In the genomic region with DNA sequence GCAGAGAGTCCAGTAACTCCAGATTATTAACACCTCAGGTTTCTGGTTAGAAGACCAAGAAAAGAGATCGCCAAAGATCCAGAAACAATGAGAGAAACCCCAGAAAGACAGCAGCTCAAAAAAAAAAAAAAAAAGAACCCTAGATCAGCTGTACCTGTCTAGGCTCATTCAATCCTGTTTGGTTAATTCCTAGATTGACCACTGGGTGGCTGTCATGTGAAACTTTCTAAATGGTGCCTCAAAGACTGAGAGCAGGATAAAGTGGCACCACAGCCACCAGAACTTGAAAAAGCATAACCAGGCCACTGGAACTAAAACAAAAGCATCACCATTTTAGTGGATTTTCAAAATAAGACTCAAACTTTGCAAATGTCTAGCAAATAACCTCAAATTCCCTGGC, we compare ENCODE assay signal across 8 mouse cellular contexts.
A peak's percentile ranks its signal among the peaks of the same experiment; 100 is the strongest.
DNase-seq lines count a peak whose midpoint lies in the region; ATAC-seq and TF ChIP-seq lines count a peak whose summit lies in the region.
"Had no signal": no experiment of that assay in that cellular context is flagged by ENCODE, and none has a peak within 500 bp of the region (broad histone marks: within the 10 kb centered on the region; RNA-seq: fewer than 3 reads in every experiment).

No protein-coding gene starts in this region.

- WGBS in midbrain, embryonic 11.5 days, result 24% methylated on average over 1 of the region's 1 CpGs
- 25% methylated on average over 1 of the region's 1 CpGs for WGBS in midbrain, embryonic 15.5 days
- 23% methylated on average over 1 of the region's 1 CpGs for WGBS in limb, embryonic 14.5 days

- no peaks in the 10 kb centered on the region for H3K36me3 ChIP-seq in midbrain, embryonic 11.5 days (ENCODE audit: control insufficient read depth, insufficient read depth, low read length)
- no peaks in the 10 kb centered on the region for H3K36me3 ChIP-seq in midbrain, embryonic 15.5 days (replicated peaks)
- H3K36me3 ChIP-seq in limb, embryonic 14.5 days (ENCODE audit: control insufficient read depth, insufficient read depth, low read length), result no peaks in the 10 kb centered on the region
- H3K36me3 ChIP-seq: heart, embryonic 13.5 days had no signal

- TF ChIP-seq POLR2A in limb, embryonic 14.5 days (IDR thresholded peaks at IDR 0.05; ENCODE audit: borderline replicate concordance, extremely low read depth, insufficient read depth, insufficient read length), result no peak

- DNase-seq in midbrain, embryonic 11.5 days (ENCODE audit: low spot score, missing footprints), result peak; percentile 93
- DNase-seq in WW6 (ENCODE audit: low read depth, low spot score), result peak; percentile 22
- peak; percentile 32 to 68 for DNase-seq in cerebellum, postnatal 25 days
- peak; percentile 75 for DNase-seq in induced T-regulatory cell, adult 2 months (ENCODE audit: low read depth)
- peak; percentile 61 for DNase-seq in limb, embryonic 14.5 days (ENCODE audit: low spot score)
- DNase-seq in telencephalon, adult 2 months (ENCODE audit: low read depth, low spot score), result peak; percentile 38

- H3K4me1 ChIP-seq in midbrain, embryonic 11.5 days (ENCODE audit: control insufficient read depth, insufficient read depth, low read length), result no peaks in the 10 kb centered on the region
- no peaks in the 10 kb centered on the region for H3K4me1 ChIP-seq in midbrain, embryonic 15.5 days
- H3K4me1 ChIP-seq in limb, embryonic 14.5 days (ENCODE audit: control insufficient read depth, insufficient read depth, low read length), result no peaks in the 10 kb centered on the region
- H3K4me1 ChIP-seq: heart, embryonic 13.5 days had no signal

- no peak overlapping the region for H3K9ac ChIP-seq in midbrain, embryonic 11.5 days (ENCODE audit: low read length)
- no peak overlapping the region for H3K9ac ChIP-seq in midbrain, embryonic 15.5 days
- H3K9ac ChIP-seq in limb, embryonic 14.5 days (ENCODE audit: low read depth, low read length, severe bottlenecking), result no peak overlapping the region
- H3K9ac ChIP-seq: heart, embryonic 13.5 days had no signal

- H3K27me3 ChIP-seq in midbrain, embryonic 11.5 days (ENCODE audit: control insufficient read depth, insufficient read depth, low read length), result no peaks in the 10 kb centered on the region
- H3K27me3 ChIP-seq in midbrain, embryonic 15.5 days (replicated peaks), result no peaks in the 10 kb centered on the region
- H3K27me3 ChIP-seq in limb, embryonic 14.5 days (ENCODE audit: control insufficient read depth, insufficient read depth, low read length), result no peaks in the 10 kb centered on the region

- no peak for ATAC-seq in midbrain, embryonic 11.5 days (ENCODE audit: low FRiP score)
- no peak for ATAC-seq in midbrain, embryonic 15.5 days (replicated peaks)
- ATAC-seq in limb, embryonic 14.5 days (ENCODE audit: low FRiP score, low read depth), result no peak

- no peaks in the 10 kb centered on the region for H3K9me3 ChIP-seq in midbrain, embryonic 11.5 days (ENCODE audit: control insufficient read depth, low read length)
- H3K9me3 ChIP-seq in midbrain, embryonic 15.5 days, result no peaks in the 10 kb centered on the region
- no peaks in the 10 kb centered on the region for H3K9me3 ChIP-seq in limb, embryonic 14.5 days (ENCODE audit: control insufficient read depth, low read length)

- no peak overlapping the region for H3K4me2 ChIP-seq in midbrain, embryonic 11.5 days
- no peak overlapping the region for H3K4me2 ChIP-seq in midbrain, embryonic 15.5 days
- no peak overlapping the region for H3K4me2 ChIP-seq in limb, embryonic 14.5 days (replicated peaks; ENCODE audit: low read depth, low read length, severe bottlenecking)
- H3K4me2 ChIP-seq: heart, embryonic 13.5 days had no signal

- no peak overlapping the region for H3K27ac ChIP-seq in midbrain, embryonic 11.5 days (ENCODE audit: low read depth, low read length)
- H3K27ac ChIP-seq in midbrain, embryonic 15.5 days, result no peak overlapping the region
- no peak overlapping the region for H3K27ac ChIP-seq in limb, embryonic 14.5 days (replicated peaks; ENCODE audit: low read depth, low read length)
- H3K27ac ChIP-seq: heart, embryonic 13.5 days had no signal

- no peak overlapping the region for H3K4me3 ChIP-seq in midbrain, embryonic 11.5 days (ENCODE audit: low read depth, low read length)
- no peak overlapping the region for H3K4me3 ChIP-seq in midbrain, embryonic 15.5 days
- no peak overlapping the region for H3K4me3 ChIP-seq in limb, embryonic 14.5 days (replicated peaks; ENCODE audit: low read length)
- H3K4me3 ChIP-seq: heart, embryonic 13.5 days had no signal

Comparison
In these comparisons a context has a peak if more than half of its experiments do, and no peak if none do; other contexts are left out.
1. DNase-seq: peak in every context shown above with its lines; median percentile 93 in midbrain, embryonic 11.5 days; 75 in induced T-regulatory cell, adult 2 months; 61 in limb, embryonic 14.5 days; 50 in cerebellum, postnatal 25 days; 38 in telencephalon, adult 2 months; 22 in WW6.